ENCODE assay signal across 16 mouse cellular contexts in the genomic region with DNA sequence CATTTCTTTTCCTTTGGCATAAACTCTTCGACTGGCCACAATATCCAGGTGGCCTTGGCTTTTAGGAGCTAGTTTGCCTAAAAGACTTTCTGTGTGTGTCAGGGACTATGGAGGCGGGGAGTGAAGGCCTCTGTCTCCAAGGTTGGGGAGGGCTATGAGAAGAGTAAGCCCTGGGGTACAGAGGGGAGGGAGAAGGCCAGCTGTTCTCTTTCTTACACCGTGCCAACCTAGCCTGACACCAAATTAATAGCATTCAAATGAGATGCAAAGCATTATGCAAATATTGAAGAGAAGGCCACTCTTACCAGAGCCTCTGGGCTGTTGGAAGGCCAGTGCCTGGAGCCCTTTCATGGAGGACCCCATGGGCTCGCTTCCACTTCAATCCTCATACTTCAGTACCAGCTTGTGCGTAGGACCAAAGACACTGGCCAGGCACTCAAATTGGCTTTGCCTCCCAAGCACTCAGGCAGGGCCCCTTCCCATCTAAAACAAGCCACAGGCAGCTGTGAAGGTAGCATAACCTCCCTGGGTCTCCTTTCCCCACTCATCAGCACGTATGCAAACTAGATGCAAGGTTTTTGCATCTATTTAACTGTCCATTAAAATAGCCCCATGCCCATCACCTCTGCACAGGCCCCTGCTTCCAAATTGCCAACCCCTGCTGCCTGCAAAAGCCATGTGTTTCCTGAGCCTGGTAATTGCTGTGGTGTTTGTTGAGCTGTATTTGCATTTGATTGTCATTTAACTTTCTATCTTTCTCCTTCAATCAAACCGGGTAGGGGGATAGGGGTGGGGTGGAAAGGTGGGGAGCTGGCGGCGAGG. TPM values are rescaled to one million over a fixed set of nuclear protein-coding genes. Genes with fewer than 3 reads are reported as not detected.
DNase-seq lines count a peak whose midpoint lies in the region; ATAC-seq lines count a peak whose summit lies in the region.
"Had no signal": no experiment of that assay in that cellular context is flagged by ENCODE, and none has a peak within 500 bp of the region (broad histone marks: within the 10 kb centered on the region; RNA-seq: fewer than 3 reads in every experiment).

No protein-coding gene starts in this region.

- H3K4me2 ChIP-seq in forebrain, embryonic 11.5 days (ENCODE audit: low read depth, low read length, severe bottlenecking): no peak overlapping the region
- peak overlapping the region; percentile 13; the same call in 1 of the 2 replicates for H3K4me2 ChIP-seq in forebrain, embryonic 12.5 days
- no peak overlapping the region for H3K4me2 ChIP-seq in hindbrain, embryonic 16.5 days (ENCODE audit: low read length)
- H3K4me2 ChIP-seq in neural tube, embryonic 13.5 days: no peak overlapping the region
- H3K4me2 ChIP-seq: embryonic facial prominence, embryonic 15.5 days; kidney, embryonic 15.5 days; liver, embryonic 12.5 days had no signal

- 38% methylated on average over 9 of the region's 9 CpGs for WGBS in forebrain, embryonic 11.5 days
- WGBS in forebrain, embryonic 10.5 days: 43% methylated on average over 9 of the region's 9 CpGs
- 27% methylated on average over 9 of the region's 9 CpGs for WGBS in forebrain, embryonic 12.5 days
- 19% methylated on average over 9 of the region's 9 CpGs for WGBS in hindbrain, embryonic 16.5 days
- 19% methylated on average over 9 of the region's 9 CpGs for WGBS in neural tube, embryonic 13.5 days

- no peaks in the 10 kb centered on the region for H3K36me3 ChIP-seq in forebrain, embryonic 11.5 days (ENCODE audit: control insufficient read depth, insufficient read depth, low read length)
- H3K36me3 ChIP-seq in forebrain, embryonic 10.5 days (replicated peaks): no peaks in the 10 kb centered on the region
- H3K36me3 ChIP-seq in forebrain, embryonic 12.5 days (replicated peaks): no peaks in the 10 kb centered on the region
- H3K36me3 ChIP-seq in hindbrain, embryonic 16.5 days (ENCODE audit: control insufficient read depth, insufficient read depth, low read length): no peaks in the 10 kb centered on the region
- no peaks in the 10 kb centered on the region for H3K36me3 ChIP-seq in neural tube, embryonic 13.5 days
- H3K36me3 ChIP-seq: embryonic facial prominence, embryonic 15.5 days; kidney, embryonic 15.5 days; liver, embryonic 12.5 days had no signal

- peaks cover 7% of the 10 kb centered on the region for H3K27me3 ChIP-seq in forebrain, embryonic 11.5 days (ENCODE audit: control insufficient read depth, insufficient read depth, low read length)
- H3K27me3 ChIP-seq in forebrain, embryonic 10.5 days (ENCODE audit: poor library complexity, severe bottlenecking): peaks cover 80% of the 10 kb centered on the region
- H3K27me3 ChIP-seq in forebrain, embryonic 12.5 days: peaks cover 37% of the 10 kb centered on the region
- no peaks in the 10 kb centered on the region for H3K27me3 ChIP-seq in hindbrain, embryonic 16.5 days (replicated peaks; ENCODE audit: control insufficient read depth, insufficient read depth, low read length)
- peaks cover 54% of the 10 kb centered on the region for H3K27me3 ChIP-seq in neural tube, embryonic 13.5 days

- no peak overlapping the region for H3K9ac ChIP-seq in forebrain, embryonic 11.5 days (ENCODE audit: low read length)
- H3K9ac ChIP-seq in forebrain, embryonic 12.5 days: no peak overlapping the region
- no peak overlapping the region for H3K9ac ChIP-seq in hindbrain, embryonic 16.5 days (ENCODE audit: low read depth, low read length)
- 0 out of 2 replicates have a peak overlapping the region, but pooled peaks have one; percentile 8 for H3K9ac ChIP-seq in neural tube, embryonic 13.5 days
- H3K9ac ChIP-seq: embryonic facial prominence, embryonic 15.5 days; kidney, embryonic 15.5 days; liver, embryonic 12.5 days had no signal

- no peaks in the 10 kb centered on the region for H3K9me3 ChIP-seq in forebrain, embryonic 11.5 days (ENCODE audit: control insufficient read depth, low read length)
- no peaks in the 10 kb centered on the region for H3K9me3 ChIP-seq in forebrain, embryonic 10.5 days
- no peaks in the 10 kb centered on the region for H3K9me3 ChIP-seq in forebrain, embryonic 12.5 days
- H3K9me3 ChIP-seq in hindbrain, embryonic 16.5 days (ENCODE audit: control insufficient read depth, low read length): no peaks in the 10 kb centered on the region
- H3K9me3 ChIP-seq in neural tube, embryonic 13.5 days: no peaks in the 10 kb centered on the region
- H3K9me3 ChIP-seq: embryonic facial prominence, embryonic 15.5 days; kidney, embryonic 15.5 days; liver, embryonic 12.5 days; megakaryocyte, embryonic 14.5 days had no signal

- H3K27ac ChIP-seq in forebrain, embryonic 11.5 days (ENCODE audit: low read depth, low read length): peak overlapping the region; percentile 51; the same call in 1 of the 2 replicates
- H3K27ac ChIP-seq in forebrain, embryonic 10.5 days: no peak overlapping the region
- peak overlapping the region; percentile 85 for H3K27ac ChIP-seq in forebrain, embryonic 12.5 days
- H3K27ac ChIP-seq in hindbrain, embryonic 16.5 days (ENCODE audit: low read depth, low read length): peak overlapping the region; percentile 52
- H3K27ac ChIP-seq in neural tube, embryonic 13.5 days (replicated peaks): peak overlapping the region; percentile 72
- H3K27ac ChIP-seq: embryonic facial prominence, embryonic 15.5 days; kidney, embryonic 15.5 days; liver, embryonic 12.5 days had no signal

- ATAC-seq in forebrain, embryonic 11.5 days (replicated peaks; ENCODE audit: low FRiP score): peak; percentile 72
- ATAC-seq in forebrain, embryonic 12.5 days (ENCODE audit: low FRiP score): peak; percentile 66
- peak; percentile 62 for ATAC-seq in hindbrain, embryonic 16.5 days
- ATAC-seq in neural tube, embryonic 13.5 days (ENCODE audit: low read depth): peak; percentile 57; the same call in 1 of the 2 replicates
- ATAC-seq: inflammation-experienced regulatory T-cells, adult 6 months; liver, embryonic 12.5 days had no signal

- DNase-seq in forebrain, embryonic 11.5 days (ENCODE audit: low spot score): no peak
- DNase-seq in forebrain, embryonic 10.5 days (ENCODE audit: extremely low spot score, low spot score): no peak
- DNase-seq in cerebellum, adult 11 months: no peak
- no peak for DNase-seq in B cell, adult 2 months
- no peak for DNase-seq in thymus, adult 18-20 months
- DNase-seq: heart, adult 11 months; layer of hippocampus, adult 9-11 months; right cerebral cortex, adult 18-20 months had no signal

- H3K4me3 ChIP-seq in forebrain, embryonic 11.5 days (ENCODE audit: low read depth, low read length): no peak overlapping the region
- no peak overlapping the region for H3K4me3 ChIP-seq in forebrain, embryonic 10.5 days
- H3K4me3 ChIP-seq in forebrain, embryonic 12.5 days (replicated peaks): no peak overlapping the region
- no peak overlapping the region for H3K4me3 ChIP-seq in hindbrain, embryonic 16.5 days (ENCODE audit: low read length)
- no peak overlapping the region for H3K4me3 ChIP-seq in neural tube, embryonic 13.5 days
- H3K4me3 ChIP-seq: embryonic facial prominence, embryonic 15.5 days; kidney, embryonic 15.5 days; liver, embryonic 12.5 days; megakaryocyte, embryonic 14.5 days had no signal

- peaks cover 20% of the 10 kb centered on the region for H3K4me1 ChIP-seq in forebrain, embryonic 11.5 days (replicated peaks; ENCODE audit: control insufficient read depth, insufficient read depth, low read length)
- peaks cover 48% of the 10 kb centered on the region for H3K4me1 ChIP-seq in forebrain, embryonic 10.5 days
- peaks cover 51% of the 10 kb centered on the region for H3K4me1 ChIP-seq in forebrain, embryonic 12.5 days
- peaks cover 21% of the 10 kb centered on the region for H3K4me1 ChIP-seq in hindbrain, embryonic 16.5 days (ENCODE audit: control insufficient read depth, insufficient read depth, low read depth, low read length)
- peaks cover 57% of the 10 kb centered on the region for H3K4me1 ChIP-seq in neural tube, embryonic 13.5 days (replicated peaks)

RNA-seq across cellular contexts. Expression of gene Sez6, which starts 4.6 kb away (rescaled TPM):
- 14.3 and 16.7 TPM in 2 replicates for polyA plus RNA-seq in forebrain, embryonic 11.5 days (2014; fragmentation: Nextera tagmentation; extraction: Ambion mirVana)
- polyA plus RNA-seq in forebrain, embryonic 10.5 days (2016; fragmentation: Nextera tagmentation; extraction: Ambion mirVana): 2.8 and 4.3 TPM in 2 replicates
- polyA plus RNA-seq in forebrain, embryonic 12.5 days (2016; fragmentation: Nextera tagmentation; extraction: Ambion mirVana): 54.0 and 62.2 TPM in 2 replicates
- polyA plus RNA-seq in hindbrain, embryonic 16.5 days (2015; fragmentation: Nextera tagmentation; extraction: Ambion mirVana): 132 and 156 TPM in 2 replicates
- polyA plus RNA-seq in neural tube, embryonic 13.5 days (2015; fragmentation: Nextera tagmentation; extraction: Ambion mirVana): 95.2 and 104 TPM in 2 replicates

RNA-seq across cellular contexts. Expression of gene Pipox, which starts 32.2 kb away (rescaled TPM):
- polyA plus RNA-seq in forebrain, embryonic 11.5 days (2014; fragmentation: Nextera tagmentation; extraction: Ambion mirVana): 13.6 and 16.0 TPM in 2 replicates
- polyA plus RNA-seq in forebrain, embryonic 10.5 days (2016; fragmentation: Nextera tagmentation; extraction: Ambion mirVana): 10.0 and 10.1 TPM in 2 replicates
- 14.5 and 16.5 TPM in 2 replicates for polyA plus RNA-seq in forebrain, embryonic 12.5 days (2016; fragmentation: Nextera tagmentation; extraction: Ambion mirVana)
- 5.9 and 7.7 TPM in 2 replicates for polyA plus RNA-seq in hindbrain, embryonic 16.5 days (2015; fragmentation: Nextera tagmentation; extraction: Ambion mirVana)
- polyA plus RNA-seq in neural tube, embryonic 13.5 days (2015; fragmentation: Nextera tagmentation; extraction: Ambion mirVana): 4.1 and 6.1 TPM in 2 replicates

RNA-seq across cellular contexts. Expression of gene Phf12, which starts 56.5 kb away (rescaled TPM):
- polyA plus RNA-seq in forebrain, embryonic 11.5 days (2014; fragmentation: Nextera tagmentation; extraction: Ambion mirVana): 29.6 and 30.5 TPM in 2 replicates
- 17.0 and 20.7 TPM in 2 replicates for polyA plus RNA-seq in forebrain, embryonic 10.5 days (2016; fragmentation: Nextera tagmentation; extraction: Ambion mirVana)
- polyA plus RNA-seq in forebrain, embryonic 12.5 days (2016; fragmentation: Nextera tagmentation; extraction: Ambion mirVana): 29.1 and 29.6 TPM in 2 replicates
- 11.8 and 12.5 TPM in 2 replicates for polyA plus RNA-seq in hindbrain, embryonic 16.5 days (2015; fragmentation: Nextera tagmentation; extraction: Ambion mirVana)
- 15.6 and 19.8 TPM in 2 replicates for polyA plus RNA-seq in neural tube, embryonic 13.5 days (2015; fragmentation: Nextera tagmentation; extraction: Ambion mirVana)
